Mouse (Mus musculus): ENCODE measurements at regions not wholly inside any gene's neighbourhood (a gene's known extent, or its start where the extent isn't known, plus 50 kb on each side); places are given as distances from the start of the nearest gene placed in this dataset.
"Not testable (repeated sequence)": the region's sequence is repeated elsewhere in the genome, so short reads cannot be mapped to it uniquely, and the experiment has no call there.

DNA sequence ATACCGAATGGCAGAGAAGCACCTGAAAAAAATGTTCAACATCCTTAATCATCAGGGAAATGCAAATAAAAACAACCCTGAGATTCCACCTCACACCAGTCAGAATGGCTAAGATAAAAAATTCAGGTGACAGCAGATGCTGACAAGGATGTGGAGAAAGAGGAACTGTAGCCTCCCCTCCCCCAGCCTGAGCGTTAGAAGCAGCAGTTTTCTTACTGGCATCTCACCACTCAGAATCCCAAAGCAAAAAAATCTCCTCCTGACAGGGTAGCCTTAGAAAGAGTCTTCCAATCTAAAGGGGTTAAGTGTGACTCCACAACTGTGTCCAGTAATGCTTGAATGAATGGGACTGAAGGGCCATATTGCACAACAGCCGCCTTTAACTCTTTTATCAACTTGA lies 819.9 kb upstream of the Gm8797 start:
- DNase-seq (ENCODE audit: low spot score in 2 of 2): not testable (repeated sequence)

DNA sequence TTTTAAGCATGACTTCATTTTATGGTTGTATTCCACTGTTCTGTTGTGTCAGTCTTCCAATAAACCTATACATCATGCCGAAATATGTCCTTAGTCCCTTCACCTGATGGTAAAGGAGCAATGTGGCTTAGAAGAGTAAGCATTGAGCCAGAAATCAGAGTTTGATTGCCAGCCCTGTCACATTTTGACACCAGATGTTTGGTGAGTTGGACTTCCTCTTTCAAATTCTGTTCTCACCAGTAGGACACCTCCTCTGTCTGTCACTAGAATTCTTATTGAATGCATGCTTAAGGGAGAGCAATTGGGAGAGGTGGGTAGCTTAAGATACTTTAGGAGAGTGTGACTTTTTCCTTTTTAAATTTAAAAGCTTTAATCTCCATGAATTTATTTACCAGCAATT lies 779.1 kb upstream of the Gm8797 start:
- DNase-seq (ENCODE audit: low spot score in 2 of 2): no peak

DNA sequence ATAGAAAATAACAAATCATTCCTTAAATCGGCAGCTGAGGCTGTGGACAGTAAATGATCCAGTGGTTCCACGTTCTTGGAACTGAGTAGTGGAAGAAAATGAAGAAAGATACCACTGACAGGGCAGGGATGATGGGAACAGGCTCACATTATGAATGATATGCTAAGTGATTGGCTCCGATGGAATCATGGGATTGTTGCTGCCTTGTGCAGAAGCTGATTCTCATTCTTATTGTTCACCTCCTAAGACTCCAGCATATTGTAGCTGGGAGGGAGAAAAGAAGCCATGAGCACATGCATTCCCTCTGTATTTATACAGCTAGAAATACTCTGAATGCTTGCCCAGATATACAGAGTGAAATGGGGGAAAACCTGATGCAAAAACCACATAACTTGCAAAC lies 777.3 kb upstream of the Gm8797 start:
- no peak for DNase-seq (ENCODE audit: low spot score in 2 of 2)

DNA sequence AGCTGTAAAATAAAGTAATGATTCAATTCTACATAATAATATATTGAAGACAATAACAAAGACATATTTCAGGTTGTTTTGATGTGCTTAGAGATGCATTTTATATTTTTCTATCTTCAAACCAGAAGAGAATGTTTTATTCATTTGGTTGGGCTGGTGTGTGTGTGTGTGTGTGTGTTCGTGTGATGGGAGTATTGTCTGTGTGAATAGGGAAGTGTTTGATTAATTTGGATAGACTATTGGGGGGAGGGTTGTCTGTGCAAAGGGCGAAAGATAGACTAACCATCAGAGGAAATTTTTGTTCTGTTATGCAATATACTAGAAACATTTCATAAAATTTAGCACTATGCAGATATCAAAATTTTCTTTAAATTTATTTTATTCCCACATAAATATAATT lies 776.8 kb upstream of the Gm8797 start:
- DNase-seq (ENCODE audit: low spot score in 2 of 2): no peak

DNA sequence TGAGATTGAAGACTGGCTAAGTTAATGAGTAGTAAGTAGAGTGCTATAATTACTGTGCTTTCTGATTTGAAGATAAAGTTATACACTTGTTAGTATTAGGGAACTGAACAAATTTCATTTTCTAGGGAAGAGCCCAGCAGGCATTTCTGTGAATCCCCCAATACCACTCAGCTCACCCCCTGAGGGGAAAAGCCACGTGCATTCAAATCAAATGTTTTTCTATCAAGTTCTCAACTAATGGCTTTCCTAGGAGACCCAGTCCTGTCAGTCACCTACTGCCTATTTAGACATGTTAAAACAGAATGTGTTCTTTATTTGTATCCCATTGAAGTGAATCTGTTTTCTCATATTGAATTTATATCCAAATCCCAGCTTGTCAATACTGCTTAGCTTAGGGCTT lies 775.9 kb upstream of the Gm8797 start:
- no peak for DNase-seq (ENCODE audit: low spot score in 2 of 2)

DNA sequence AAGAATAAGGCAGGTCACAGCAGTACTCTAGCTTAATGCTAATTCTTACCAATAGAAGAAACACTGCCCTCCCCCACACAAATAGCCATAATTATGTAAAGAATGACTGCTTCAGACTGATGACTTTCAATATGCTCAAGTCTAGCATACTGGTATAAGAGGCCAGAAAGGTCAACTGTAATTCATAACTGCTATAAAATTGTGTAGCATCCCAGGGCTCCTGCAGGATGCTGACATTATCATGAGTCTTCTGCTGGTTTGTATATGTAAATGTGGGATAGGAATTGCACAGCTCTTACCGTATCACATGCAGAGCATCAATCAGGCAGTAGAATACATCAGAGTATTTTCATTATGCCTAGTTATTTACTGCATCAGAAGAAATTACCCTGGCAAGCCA lies 774.3 kb upstream of the Gm8797 start:
- no peak for DNase-seq (ENCODE audit: low spot score in 2 of 2)

DNA sequence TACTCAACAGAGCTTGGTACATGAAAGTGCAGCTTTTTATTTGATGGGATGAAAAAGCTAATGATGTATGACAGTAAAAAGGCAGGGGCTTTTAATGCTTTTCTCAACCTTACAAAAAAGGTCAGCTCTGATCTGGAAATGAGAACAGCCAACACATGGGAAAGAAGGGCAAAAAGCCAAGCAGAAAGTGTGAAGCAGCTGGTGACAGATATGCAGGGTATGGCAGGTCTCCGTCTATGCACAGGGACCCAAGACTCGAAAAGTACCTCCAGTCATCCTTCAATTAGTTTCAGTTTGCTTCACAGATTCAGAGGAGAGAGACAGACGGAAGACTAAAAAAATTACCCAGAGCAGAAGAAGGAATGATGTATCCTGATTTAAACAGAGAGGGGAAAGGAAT lies 732.9 kb upstream of the Gm8797 start:
- DNase-seq (ENCODE audit: low spot score in 2 of 2): no peak
